Mouse (Mus musculus) activated CD4-positive, CD25-positive, alpha-beta regulatory T cell, adult 9 weeks (primary cell): ENCODE data around the gene BC030870. TPM values are rescaled to one million over a fixed set of nuclear protein-coding genes. Genes with fewer than 3 reads are reported as not detected.

ENCODE experiments used
- polyA plus RNA-seq: library from polyadenylated mRNA; unstranded; fragments of 100-300 nt; shearing (Covaris generic); gene quantifications from one replicate; pipeline ENCODE4 v1.2.1, GENCODE M21; 2017

The BC030870 gene
- not detected for polyA plus RNA-seq

DNA sequence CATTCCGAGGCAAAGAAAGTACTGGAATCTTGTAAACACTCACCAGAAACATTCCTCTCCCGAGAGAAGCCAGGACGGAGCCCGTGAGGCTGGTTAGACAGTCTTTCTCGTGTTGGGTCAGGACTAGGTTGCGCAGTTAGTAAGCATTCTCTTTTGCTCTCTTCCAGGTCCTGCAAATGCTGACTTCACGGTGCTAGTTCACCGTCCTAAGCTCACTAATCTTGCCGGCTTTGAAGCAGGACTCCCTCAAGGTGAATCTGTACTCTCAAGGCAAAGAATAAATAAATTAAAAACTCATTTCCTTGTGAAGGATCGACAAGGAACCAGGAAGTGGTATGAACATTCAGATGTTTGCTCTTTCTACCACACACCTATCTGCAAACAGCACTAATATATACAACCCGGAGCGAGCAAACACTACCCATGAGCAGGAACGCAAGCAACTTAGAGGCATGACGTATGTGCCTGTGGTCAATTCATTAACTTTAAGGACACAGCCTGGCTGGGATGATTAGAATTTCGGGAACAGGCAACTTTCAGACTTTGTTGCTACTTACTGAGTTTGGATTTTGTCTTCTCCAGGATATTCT lies at the start of gene BC030870:
Gene BC030870 (minus strand): TSS at position 365 of the 590 bp plus-strand sequence.

DNA sequence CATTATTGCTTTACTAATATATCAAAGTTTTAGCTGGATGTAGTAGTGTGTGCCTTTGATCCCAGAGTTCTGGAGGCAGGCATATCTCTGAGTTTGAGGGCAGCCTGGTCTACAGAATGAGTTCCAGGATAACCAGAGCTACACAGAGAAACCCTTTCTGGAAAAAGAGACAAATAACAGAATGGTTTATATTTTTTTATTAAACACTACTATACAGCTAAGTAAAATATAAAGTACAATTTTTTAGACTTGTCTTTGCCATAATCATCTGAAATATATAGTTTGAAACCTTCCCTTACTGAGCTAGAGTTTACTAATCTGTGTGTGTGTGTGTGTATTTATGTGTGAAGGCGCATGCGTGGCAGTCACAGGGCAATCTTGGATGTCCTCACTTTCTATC lies 54.6 kb downstream of the BC030870 start, which contains the start of gene Gm10663:
Gene Gm10663 (plus strand): TSS at position 301 of the 400 bp plus-strand sequence.

DNA sequence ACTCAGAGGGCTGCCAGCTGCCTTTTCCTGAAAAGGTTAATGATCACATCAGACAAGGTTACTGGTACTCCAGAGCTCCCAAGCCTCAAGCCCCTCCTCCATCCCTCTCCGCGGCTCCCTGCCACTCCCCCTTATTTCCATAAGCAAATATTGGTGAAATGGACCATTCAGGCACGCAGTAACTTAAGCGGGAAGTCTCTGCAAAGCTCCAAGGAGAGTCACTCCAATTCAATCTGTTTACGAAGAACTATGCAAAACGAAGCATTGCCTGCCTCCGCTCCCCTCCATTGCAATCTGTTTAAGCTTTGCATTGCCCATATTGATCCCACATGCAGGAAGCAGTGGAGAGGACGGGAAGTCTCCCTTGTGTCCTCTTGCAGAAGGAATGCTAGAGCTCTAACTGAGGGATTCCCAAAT lies 92.2 kb downstream of the BC030870 start, which contains the start of gene Apela:
Gene Apela (minus strand): TSS at position 220 of the 417 bp plus-strand sequence.

Other genes with a start within 250 kb of the BC030870 start
- 52.5 TPM for gene Tmem192, start 182.4 kb downstream of the BC030870 start, polyA plus RNA-seq
- gene Trim75, start 141.7 kb downstream of the BC030870 start, polyA plus RNA-seq, result not detected
- not detected for gene Trim61, start 111.0 kb downstream of the BC030870 start, polyA plus RNA-seq
- gene Trim60, start 111.0 kb downstream of the BC030870 start, polyA plus RNA-seq, result not detected
- not detected for gene Apela, start 92.2 kb downstream of the BC030870 start, polyA plus RNA-seq
- gene Gm10663, start 54.5 kb downstream of the BC030870 start, polyA plus RNA-seq, result not detected